Mouse (Mus musculus) lung, postnatal 25 days (tissue): ENCODE measurements around the gene Tex19.2.
A peak's percentile ranks its signal among the peaks of the same experiment; 100 is the strongest.
"Not testable (repeated sequence)": the region's sequence is repeated elsewhere in the genome, so short reads cannot be mapped to it uniquely, and the experiment has no call there.

Experiments
- DNase-seq: peaks from one replicate; pipeline ENCODE4 v3.0.0; 2022; ENCODE audit warnings: low spot score

Gene Tex19.2

DNA sequence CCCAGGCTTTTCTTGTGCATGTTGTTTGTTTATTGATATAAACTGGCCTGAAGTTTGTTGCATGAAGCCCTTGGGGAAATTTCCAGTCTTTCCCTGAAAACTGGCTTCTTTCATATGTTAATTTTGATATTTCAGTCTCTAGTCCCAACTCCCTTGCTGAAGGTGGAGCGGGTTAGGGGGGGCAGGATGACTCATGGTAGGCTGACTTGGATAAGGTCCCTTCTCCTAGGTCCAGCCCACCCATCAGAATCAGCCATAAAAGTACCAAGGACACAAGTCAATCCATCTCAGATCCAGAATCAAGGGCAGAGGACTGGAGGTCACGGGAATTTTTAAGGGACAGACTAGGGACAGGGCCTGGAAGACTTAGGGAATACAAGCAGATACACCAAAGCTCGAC lies 7.4 kb downstream of the Tex19.2 start:
- no peak for DNase-seq

DNA sequence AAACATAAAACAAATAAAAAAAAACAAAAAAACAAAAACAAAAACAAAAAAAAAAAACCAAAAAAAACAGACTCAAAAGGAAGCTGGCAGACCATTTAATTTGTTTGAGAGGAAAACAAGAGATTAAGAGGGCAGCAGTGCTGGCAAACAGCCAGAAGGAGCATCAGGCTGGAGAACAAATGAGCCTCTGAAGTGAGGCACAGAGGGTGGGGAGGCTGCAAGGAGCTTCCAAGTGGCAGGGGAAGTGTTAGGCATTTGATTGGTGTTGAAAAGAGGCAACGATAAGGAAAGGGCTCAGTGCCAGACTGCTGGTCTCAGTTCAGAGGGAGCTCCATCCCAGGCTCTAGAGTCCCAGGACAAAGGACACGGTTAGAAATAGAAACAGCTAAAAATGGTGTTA lies 8.5 kb downstream of the Tex19.2 start:
- peak; percentile 31 for DNase-seq

DNA sequence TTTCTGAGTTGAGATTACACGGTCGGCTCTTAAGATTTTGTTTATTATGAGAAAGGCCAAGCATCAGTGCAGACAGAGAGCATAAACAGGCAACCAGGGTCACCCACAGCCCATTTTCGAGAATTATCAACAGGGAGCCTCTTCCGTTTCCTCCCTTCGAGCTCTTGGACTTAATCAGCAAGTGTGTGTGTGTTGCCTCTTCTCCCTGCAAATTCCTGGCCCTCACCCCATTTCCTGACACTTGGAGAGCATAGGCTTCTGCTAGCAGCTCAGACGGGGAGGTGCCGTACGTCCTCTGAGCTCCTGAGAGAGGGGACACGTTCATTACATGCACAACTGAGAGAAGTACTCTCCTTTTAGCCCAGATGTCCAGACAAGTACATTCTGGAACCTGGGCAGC lies 10.4 kb downstream of the Tex19.2 start:
- peak; percentile 17 for DNase-seq

DNA sequence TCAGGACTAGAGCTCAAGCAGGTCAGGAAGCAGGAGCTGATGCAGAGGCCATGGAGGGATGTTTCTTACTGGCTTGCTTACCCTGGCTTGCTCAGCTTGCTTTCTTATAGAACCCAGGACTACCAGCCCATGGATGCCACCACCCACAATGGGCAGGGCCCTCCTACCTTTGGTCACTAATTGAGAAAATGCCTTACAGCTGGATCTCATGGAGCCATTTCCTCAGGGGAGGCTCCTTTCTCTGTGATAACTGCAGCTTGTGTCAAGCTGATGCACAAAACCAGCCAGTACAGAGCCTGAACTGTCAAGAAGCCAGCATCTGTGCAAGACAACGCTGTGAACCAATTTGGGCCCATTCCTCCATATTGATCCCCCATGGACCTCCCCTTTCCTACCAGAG lies 11.2 kb downstream of the Tex19.2 start:
- DNase-seq, result not testable (repeated sequence)

DNA sequence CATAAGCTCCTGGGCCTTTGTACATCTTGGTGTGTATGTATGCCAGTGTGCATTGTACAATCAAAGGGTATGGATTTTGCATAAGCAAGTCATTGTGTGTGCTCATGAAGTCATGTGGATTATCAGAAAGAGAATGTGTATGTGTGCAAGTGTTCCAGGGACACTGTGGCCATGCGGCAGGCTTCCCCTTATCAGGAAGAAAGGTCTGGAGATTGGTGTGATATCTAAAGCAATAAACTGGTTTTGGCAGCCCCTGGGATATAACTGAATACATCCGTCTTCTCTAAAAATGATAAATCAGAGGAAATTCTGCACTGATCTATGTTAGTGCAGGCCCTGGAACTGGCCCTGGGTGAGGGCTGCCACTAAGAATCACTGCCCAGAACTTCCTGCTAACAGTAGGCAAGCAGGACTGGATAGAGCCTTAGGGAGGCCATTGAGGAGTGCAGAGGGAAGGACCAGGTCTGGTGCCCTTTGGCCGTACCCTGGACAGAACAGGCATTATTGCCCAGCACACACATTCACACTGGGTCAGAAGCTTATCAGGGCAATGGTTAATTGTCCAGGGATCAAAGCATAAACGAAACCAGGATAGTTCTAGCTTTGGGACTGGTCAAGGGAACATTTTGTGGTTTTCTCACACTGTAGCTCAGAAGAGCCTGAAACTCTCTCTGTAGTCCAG lies 17.2 kb downstream of the Tex19.2 start:
- no peak for DNase-seq

DNA sequence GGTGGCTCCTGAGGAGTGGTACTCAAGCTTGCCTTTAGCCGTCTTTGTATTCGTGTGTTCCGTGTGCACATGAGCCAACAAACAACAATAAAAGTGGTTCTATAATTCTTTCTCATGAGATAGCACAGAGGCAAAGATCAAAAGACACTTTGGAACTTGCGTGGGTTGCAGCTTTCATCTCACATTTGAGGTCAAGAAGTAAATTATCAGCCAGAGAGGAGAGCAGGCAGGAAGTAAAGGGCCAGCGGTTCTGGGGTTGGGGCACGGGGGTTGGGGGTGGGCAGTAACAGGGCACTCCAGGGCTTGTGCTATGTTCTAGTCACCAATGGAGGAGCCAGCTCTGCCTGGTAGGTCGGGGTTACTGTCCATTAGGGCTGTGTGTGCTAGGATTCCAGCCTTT lies 17.8 kb downstream of the Tex19.2 start:
- no peak for DNase-seq

DNA sequence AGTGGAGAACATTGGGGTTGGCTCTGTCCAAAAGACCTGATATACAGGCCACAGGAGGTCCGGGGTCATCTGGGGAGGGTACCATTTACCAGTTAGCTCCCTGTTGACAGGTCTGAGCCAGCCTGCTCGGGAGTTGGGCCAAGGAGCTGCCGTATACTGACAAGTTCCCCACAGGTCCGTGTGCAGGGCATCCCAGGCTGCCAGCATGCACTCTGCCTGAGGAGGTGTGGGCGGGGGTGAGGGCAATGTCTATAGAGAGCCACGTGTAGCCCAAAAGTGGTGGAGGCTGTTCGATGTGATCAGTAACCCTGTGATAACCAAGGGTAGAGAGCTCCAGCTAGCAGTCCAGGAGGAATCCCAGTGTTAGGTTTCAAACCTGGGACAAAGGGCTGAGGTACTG lies 18.7 kb downstream of the Tex19.2 start:
- DNase-seq, result no peak

DNA sequence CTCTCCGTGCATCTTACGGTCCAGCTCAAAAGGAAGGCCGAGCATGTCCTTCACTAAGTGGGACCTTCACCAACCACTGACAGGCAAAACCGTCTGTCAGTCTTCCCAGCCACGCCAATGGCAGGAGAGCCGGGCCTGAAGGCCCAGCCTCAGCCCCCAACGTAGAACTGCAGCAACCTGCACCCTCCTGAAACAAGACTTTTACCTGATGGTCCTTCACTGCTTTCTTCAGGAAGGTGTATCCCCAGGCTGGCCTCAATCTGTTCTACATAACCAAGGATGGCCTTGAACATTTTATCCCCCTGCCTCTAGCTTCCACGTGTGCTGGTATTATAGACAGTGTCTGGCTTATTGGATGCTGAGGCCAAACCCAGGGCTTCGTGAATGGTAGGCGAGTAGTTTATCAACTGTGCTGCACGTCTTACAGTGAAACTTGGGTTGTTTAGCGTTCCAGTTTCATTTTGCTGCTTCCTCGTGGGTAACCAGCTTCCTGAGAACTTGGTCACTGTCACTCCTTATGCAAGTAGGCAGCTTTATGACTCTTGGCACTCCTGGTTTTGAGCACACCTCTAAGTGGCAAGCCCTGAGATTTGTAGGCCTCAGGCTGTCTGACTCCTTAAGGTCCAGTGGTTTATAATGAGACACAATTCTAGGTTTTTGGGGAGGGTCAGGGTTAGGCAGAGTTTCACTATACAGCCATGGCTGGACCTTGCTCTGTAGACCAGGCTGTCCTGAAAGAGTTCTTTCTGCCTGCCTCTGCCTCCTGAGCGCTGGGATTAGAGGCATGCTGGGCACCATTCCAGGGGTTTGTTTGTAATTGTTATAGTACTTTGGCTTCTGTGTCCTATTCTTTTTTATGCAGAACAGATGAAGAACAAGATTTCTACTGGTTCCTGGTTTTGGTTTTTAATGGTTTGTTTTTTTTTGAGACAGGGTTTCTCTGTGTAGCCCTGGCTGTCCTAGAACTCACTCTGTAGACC lies 25.6 kb downstream of the Tex19.2 start:
- DNase-seq, result no peak

DNA sequence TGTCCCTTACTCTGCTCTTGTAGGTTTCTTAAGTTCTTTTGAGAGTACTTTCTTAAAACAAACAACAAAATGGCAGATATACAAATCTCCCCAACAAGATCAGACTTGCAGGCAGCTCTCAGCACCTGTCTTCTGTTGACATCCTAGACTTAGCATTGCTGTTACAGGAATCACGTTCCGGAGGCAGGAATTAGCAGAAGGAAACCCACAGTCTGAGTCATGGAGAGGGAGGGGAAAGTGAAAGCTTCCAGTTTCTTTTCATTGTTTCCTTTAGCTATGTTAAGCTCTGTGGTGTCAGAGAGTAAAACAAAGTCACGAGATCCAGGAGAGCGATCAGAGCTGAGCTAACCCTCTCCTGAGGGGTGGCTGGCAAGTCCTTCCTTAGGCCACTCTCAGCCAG lies 27.5 kb downstream of the Tex19.2 start:
- peak; percentile 21 for DNase-seq

DNA sequence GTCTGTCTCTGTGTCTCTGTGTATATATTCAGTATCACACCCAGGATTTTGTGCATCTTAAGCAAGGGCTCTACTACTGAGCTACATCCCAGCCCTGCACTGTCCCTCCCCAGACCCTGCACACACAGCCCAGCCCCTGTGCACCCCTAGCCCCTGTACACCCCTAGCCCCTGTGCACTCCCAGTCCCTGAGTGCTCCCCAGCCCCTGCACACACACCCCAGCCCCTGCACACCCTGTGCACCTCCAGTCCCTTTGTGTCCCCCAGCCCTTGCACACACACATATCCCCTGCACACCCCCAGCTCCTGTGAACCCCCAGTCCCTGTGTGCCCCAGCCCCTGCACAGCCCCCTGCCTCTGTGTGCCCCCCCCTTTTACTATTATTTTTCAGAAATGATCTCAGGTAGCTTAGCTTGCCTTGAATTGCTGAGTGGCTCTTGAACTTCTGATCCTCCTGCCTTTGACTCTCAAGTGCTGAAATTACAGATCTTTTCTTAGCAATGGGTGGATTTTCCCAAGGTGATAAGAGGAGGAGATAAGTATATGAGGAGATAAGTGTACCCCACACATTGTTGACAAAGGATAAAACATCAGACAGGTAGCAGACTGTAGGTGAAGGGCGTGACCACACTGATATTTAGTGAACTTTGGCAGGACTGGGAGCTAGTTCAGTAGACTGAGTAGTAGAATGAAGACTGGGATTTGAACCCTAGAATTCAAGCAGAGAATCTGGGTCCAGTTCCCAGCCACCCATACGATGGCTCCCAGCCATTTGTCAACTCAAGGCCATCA lies 28.5 kb downstream of the Tex19.2 start:
- DNase-seq, result no peak

DNA sequence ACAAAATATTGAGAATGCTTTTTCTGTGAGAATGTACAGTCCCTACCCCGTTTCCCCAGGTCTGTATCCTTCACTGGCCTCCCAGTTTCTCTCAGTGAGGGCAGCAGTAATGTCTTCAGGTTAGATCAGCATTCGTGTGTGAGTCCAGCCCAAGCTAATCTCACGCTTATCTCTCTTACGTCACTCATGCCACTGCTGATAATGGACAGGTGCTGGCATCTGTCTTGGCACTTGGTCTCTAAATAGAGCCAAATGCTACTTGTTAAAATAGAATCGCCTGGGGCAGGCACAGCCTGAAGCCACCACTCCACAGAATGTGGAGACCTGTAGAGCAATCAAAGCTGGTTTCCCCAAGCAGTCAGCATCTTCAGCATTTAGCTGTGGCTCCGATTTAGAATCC lies 29.5 kb downstream of the Tex19.2 start:
- DNase-seq, result no peak

DNA sequence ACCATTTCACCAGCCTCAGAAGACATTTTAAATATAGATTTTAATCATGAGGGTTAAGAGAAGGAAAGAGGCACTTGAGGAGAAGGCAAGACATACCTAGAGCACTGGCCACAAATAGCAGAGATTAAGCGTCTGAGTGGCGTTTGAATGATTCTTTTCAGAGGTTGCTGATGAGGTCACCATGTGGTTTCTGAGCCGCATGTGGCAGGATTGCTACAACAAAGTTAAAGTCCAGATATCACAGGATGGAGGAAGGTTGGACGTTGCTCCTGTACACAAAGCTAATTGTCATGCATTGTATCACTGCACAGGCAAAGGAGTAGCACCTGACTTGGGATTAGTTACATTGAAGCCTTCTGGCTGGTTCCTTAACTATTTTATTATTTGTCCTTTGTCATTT lies 32.2 kb downstream of the Tex19.2 start:
- no peak for DNase-seq

DNA sequence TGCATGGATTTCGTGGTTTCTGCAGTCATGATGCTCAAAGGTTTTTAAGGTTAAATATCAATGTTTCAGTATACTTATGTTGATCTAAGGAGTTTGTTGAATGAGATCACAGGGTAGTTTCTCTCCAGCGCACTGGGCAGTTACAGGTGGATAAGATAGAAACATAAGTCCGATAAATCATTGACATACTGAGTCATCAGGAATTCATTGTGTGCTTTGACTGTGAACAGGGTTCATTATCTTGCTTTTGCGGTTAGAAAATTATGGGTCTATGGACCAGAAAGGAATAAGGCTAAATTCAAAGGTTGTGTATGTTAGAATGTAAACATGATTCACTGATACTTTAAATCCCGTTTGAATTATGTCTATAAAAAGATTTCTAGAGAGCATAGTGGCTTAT lies 33.3 kb downstream of the Tex19.2 start:
- DNase-seq, result no peak

DNA sequence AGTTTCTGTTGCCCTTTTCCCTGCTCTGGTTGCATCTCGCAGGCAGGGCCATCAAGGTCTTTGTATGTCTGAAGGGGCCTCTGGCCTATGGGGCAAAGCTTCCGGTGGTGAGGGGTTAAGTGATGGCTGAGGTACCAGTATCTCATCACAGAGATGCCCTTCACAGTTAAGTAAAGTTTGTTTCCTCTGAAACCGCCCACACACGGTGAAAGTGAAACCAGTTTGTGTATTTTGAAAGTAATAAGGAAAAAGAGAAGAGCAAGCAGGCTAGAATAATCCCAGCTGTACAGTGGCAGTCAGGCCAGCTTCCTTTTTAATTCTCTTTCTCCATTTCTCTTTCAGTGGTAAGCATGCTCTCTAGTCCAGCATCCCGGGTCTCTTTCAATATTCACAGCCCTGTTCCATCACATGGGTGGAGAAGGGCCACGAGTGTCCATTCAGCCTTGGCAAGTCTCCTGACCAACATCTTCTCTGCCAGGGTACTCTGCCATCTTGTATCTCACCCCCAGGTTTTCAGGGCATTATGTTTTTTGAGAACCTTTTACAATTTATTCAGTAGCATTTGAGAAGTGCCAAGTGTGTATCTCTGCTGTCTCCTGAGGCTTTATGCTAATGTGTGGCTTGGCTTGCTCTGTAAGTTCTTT lies 35.5 kb downstream of the Tex19.2 start:
- peak; percentile 57 for DNase-seq

DNA sequence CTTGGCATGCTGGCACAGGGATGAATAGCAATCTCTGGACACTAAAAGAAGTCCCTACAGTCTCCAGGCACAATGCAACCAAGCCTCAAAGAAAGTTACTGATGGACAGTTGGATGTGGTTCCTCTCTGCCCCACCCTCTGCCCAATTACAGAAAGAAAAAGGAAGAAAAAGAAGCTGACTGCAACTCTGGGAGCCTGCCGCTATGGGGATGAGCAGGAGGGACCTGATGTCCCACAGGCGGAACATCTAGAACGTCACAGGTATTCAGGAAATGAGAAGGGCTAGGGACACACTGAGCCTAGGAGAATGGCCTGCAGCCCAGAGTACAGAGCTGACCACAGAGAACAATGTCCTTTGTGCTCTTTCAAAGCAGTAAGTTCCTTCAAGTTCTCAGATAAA lies 36.2 kb downstream of the Tex19.2 start:
- DNase-seq, result no peak

DNA sequence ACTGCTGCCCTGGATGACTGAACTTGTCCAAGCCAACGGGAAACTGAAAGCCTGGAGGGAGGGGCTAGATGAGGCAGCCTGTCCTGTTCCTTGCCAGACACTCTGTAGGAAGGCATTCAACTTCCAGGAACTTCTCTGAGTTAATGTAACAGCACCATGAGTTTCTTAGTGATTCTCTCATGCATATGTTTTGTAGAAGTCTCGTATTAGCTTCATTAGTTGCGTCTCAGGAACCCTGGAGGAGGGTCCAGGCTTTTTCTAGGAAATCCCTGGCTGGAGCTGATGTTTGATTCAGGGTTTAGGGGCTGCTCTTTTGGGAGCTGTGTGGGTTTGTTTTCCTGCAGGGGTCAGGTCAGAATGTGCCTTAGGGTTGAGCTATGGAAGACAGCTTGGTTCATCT lies 37.4 kb downstream of the Tex19.2 start, which contains the start of gene Sectm1a:
Gene Sectm1a (minus strand): TSS at position 101 of the 400 bp plus-strand sequence.
- DNase-seq, result no peak

DNA sequence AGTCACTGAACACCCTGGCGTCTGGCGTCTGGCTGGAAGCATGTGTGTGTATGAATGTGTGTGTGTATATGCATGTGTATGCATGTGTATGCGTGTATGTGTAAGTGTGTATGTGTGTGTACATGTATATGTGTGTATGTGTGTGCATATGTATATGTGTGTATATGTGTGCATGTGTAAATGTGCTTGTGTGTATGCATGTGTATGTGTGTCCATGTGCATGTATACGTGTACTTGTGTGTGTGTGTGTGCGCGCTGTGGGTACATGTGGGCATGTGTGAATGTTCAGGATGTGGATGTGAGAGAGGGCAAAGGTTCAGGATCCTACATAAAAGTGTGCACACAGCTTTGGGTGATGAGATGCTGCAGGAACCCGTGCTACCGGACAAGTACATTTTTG lies 38.1 kb downstream of the Tex19.2 start:
- DNase-seq, result no peak

DNA sequence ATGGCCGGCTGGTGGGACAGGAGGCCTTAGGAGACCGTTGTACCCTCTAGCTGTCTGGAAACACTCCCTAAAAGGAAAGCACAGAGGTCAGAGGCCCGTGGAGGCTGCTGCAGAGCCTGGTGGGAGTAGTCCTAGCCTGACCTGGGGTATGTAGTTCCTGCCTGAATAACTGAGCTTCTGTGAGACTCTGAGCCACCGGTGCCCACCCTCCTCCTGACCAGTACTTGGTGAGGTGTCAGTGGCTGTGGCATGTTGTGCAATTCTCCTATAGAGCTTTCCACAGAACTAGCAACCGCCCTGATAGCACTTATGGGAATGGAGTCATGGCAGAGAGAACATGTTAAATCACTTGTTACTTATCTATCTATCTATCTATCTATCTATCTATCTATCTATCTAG lies 42.8 kb downstream of the Tex19.2 start:
- DNase-seq, result no peak

DNA sequence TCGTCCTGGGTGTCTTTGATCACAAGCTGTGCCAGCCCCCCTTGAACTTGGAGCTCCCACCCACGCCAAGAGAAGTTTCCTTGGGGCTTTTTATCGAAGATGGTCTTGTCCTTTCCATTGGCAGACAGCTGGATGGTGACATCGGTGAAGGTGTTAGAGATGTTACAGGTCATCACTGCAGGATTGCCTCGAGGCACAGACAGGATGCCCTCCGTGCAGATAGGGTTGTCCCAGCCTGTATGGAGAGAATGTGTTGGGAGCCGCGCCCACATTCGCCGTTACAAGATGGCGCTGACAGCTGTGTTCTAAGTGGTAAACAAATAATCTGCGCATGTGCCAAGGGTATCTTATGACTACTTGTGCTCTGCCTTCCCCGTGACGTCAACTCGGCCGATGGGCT lies 48.8 kb downstream of the Tex19.2 start:
- DNase-seq, result not testable (repeated sequence)

DNA sequence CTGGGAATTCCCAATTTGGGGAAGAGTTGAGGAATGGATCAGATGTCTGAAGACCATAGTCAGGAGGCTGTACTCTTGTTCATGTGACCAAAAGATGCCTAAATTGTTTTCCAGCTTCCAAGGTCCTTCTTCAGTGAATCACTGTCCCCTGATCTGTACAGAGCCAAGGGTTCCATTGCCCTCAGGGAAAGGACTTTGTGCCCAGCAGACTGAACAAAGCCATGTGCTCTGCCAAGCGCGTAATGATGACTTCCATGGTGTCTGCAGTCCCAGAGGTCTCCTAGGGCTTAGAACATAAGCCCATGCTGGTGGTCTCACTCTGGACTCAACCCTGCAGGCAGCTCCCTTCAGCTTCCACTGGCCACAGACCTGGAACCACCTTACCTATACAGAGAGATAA lies 50.6 kb downstream of the Tex19.2 start:
- no peak for DNase-seq
